In the genomic region with DNA sequence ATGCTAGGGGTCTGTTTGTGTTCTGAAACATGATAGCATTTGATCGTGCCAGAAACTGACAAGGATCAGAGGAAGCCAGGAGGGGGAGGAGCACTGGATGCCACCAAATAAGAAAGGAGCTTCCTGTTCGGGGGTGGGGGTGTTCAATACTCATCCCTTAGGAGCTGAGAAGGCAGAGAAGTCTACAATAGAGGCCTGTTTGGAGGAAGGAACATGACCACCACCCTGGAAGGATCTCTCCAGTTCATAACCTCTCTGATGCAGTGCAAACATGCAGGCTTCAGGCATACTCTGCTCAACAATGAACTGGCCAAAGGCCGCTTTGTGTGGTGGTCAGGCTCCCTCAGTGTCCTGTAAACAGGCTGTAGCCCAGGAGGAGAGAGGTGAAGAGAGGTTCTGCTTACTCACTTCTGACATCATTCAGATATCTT, we compare ENCODE assay signal across 9 mouse cellular contexts.
DNase-seq lines count a peak whose midpoint lies in the region; ATAC-seq and TF ChIP-seq lines count a peak whose summit lies in the region.
"Had no signal": no experiment of that assay in that cellular context is flagged by ENCODE, and none has a peak within 500 bp of the region (broad histone marks: within the 10 kb centered on the region; RNA-seq: fewer than 3 reads in every experiment).

No protein-coding gene starts in this region.

- H3K4me2 ChIP-seq in heart, embryonic 15.5 days = peak overlapping the region; percentile 6; the same call in 1 of the 2 replicates
- peak overlapping the region; percentile 13 for H3K4me2 ChIP-seq in embryonic facial prominence, embryonic 14.5 days (ENCODE audit: low read depth, low read length)
- no peak overlapping the region for H3K4me2 ChIP-seq in liver, embryonic 16.5 days (ENCODE audit: low read depth, low read length)

- no peak for TF ChIP-seq POLR2A in brain, embryonic 14.5 days (IDR thresholded peaks at IDR 0.05; ENCODE audit: borderline replicate concordance, extremely low read depth, insufficient read depth, insufficient read length, poor library complexity, severe bottlenecking)

- no peak overlapping the region for H3K9ac ChIP-seq in heart, embryonic 15.5 days
- no peak overlapping the region for H3K9ac ChIP-seq in embryonic facial prominence, embryonic 14.5 days (ENCODE audit: low read depth, low read length)
- H3K9ac ChIP-seq in liver, embryonic 16.5 days (ENCODE audit: low read depth, low read length) = no peak overlapping the region

- H3K27me3 ChIP-seq in heart, embryonic 15.5 days = no peaks in the 10 kb centered on the region
- H3K27me3 ChIP-seq in embryonic facial prominence, embryonic 14.5 days (replicated peaks; ENCODE audit: control insufficient read depth, insufficient read depth, low read length) = no peaks in the 10 kb centered on the region
- H3K27me3 ChIP-seq in liver, embryonic 16.5 days (ENCODE audit: control insufficient read depth, insufficient read depth, low read depth, low read length) = no peaks in the 10 kb centered on the region

- DNase-seq in heart, adult 11 months = no peak
- DNase-seq in brain, embryonic 14.5 days (ENCODE audit: low read depth) = peak; percentile 34
- peak; percentile 49 for DNase-seq in embryonic facial prominence, embryonic 14.5 days (ENCODE audit: low spot score)
- DNase-seq in layer of hippocampus, adult 2 months (ENCODE audit: low spot score in 2 of 2) = no peak
- DNase-seq in thymus, postnatal 25 days = no peak
- DNase-seq in spleen, postnatal 36 days (ENCODE audit: low spot score in 2 of 2) = no peak
- DNase-seq: adrenal gland, postnatal 14 days had no signal

- no peaks in the 10 kb centered on the region for H3K4me1 ChIP-seq in heart, embryonic 15.5 days (replicated peaks)
- H3K4me1 ChIP-seq in embryonic facial prominence, embryonic 14.5 days (ENCODE audit: control insufficient read depth, insufficient read depth, low read length) = peaks cover 10% of the 10 kb centered on the region
- peaks cover 3% of the 10 kb centered on the region for H3K4me1 ChIP-seq in liver, embryonic 16.5 days (ENCODE audit: control insufficient read depth, low read depth, low read length)

- H3K9me3 ChIP-seq in heart, embryonic 15.5 days (replicated peaks) = no peaks in the 10 kb centered on the region
- no peaks in the 10 kb centered on the region for H3K9me3 ChIP-seq in embryonic facial prominence, embryonic 14.5 days (ENCODE audit: control insufficient read depth, low read length)
- H3K9me3 ChIP-seq in liver, embryonic 16.5 days (replicated peaks; ENCODE audit: control insufficient read depth, low read length) = no peaks in the 10 kb centered on the region

- H3K27ac ChIP-seq in heart, embryonic 15.5 days = no peak overlapping the region
- H3K27ac ChIP-seq in embryonic facial prominence, embryonic 14.5 days (replicated peaks; ENCODE audit: low read depth, low read length) = no peak overlapping the region
- H3K27ac ChIP-seq in liver, embryonic 16.5 days (ENCODE audit: low read length) = no peak overlapping the region
- no peak overlapping the region for H3K27ac ChIP-seq in layer of hippocampus, adult 2 months

- no peaks in the 10 kb centered on the region for H3K36me3 ChIP-seq in heart, embryonic 15.5 days
- H3K36me3 ChIP-seq in embryonic facial prominence, embryonic 14.5 days (ENCODE audit: control insufficient read depth, insufficient read depth, low read length) = no peaks in the 10 kb centered on the region
- no peaks in the 10 kb centered on the region for H3K36me3 ChIP-seq in liver, embryonic 16.5 days (ENCODE audit: control insufficient read depth, insufficient read depth)

- 31% methylated on average over 3 of the region's 3 CpGs for whole genome bisulfite sequencing in heart, embryonic 15.5 days
- WGBS in embryonic facial prominence, embryonic 14.5 days = 16% methylated on average over 3 of the region's 3 CpGs
- 21% methylated on average over 3 of the region's 3 CpGs for WGBS in liver, embryonic 16.5 days (ENCODE audit: insufficient replicate concordance)

- H3K4me3 ChIP-seq in heart, embryonic 15.5 days = no peak overlapping the region
- H3K4me3 ChIP-seq in embryonic facial prominence, embryonic 14.5 days (ENCODE audit: low read depth, low read length) = no peak overlapping the region
- no peak overlapping the region for H3K4me3 ChIP-seq in liver, embryonic 16.5 days (ENCODE audit: low read depth, low read length)
- H3K4me3 ChIP-seq in layer of hippocampus, adult 2 months = no peak overlapping the region

- TF ChIP-seq CTCF in brain, embryonic 14.5 days (IDR thresholded peaks at IDR 0.05; ENCODE audit: borderline replicate concordance, extremely low read depth, insufficient read depth, insufficient read length) = no peak
- TF ChIP-seq CTCF in layer of hippocampus, adult 2 months (conservative IDR thresholded peaks at IDR 0.05) = no peak

- no peak for ATAC-seq in heart, embryonic 15.5 days (replicated peaks; ENCODE audit: insufficient number of reproducible peaks, insufficient read depth, low FRiP score, low read depth)
- ATAC-seq in embryonic facial prominence, embryonic 14.5 days (ENCODE audit: low read depth) = peak; percentile 33; the same call in 1 of the 2 replicates
- ATAC-seq in liver, embryonic 16.5 days (ENCODE audit: low read depth) = peak; percentile 76

Comparison
In these comparisons a context has a peak if more than half of its experiments do, and no peak if none do; other contexts are left out.
1. DNase-seq: peak in brain, embryonic 14.5 days (single experiment) and embryonic facial prominence, embryonic 14.5 days (single experiment); none in heart, adult 11 months (single experiment), layer of hippocampus, adult 2 months (0 of 2), thymus, postnatal 25 days (single experiment) and spleen, postnatal 36 days (0 of 2).